Mouse (Mus musculus): ENCODE results near the gene Fgb. TPM values are rescaled to one million over a fixed set of nuclear protein-coding genes. Genes with fewer than 3 reads are reported as not detected.
A peak's percentile ranks its signal among the peaks of the same experiment; 100 is the strongest.

The Fgb gene
- polyA plus RNA-seq, 1 experiment from 2014 or later: 0.14 TPM

DNA sequence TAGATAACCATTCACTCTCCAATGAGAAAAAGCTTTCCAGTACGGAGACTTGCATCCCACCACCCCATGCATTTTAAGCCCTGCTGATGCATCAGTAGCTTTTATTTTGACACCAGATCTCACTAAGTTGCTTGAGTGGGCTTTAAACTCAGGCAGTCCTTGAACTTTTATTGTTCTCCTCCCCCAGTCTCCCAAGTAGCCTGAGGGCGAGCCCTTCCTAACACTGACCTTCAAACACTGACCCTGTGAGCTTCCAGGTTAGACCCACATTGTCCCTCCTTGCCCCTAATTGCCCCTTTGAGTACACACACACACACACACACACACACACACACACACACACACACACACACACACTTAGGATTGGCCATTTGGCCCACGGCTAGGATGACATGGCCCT lies 53.0 kb downstream of the Fgb start:
- H3K27me3 ChIP-seq (ENCODE audit: control insufficient read depth, insufficient read depth, low read length): no peaks in the 10 kb centered on the region
- no peak overlapping the region for H3K27ac ChIP-seq (replicated peaks; ENCODE audit: low read depth, low read length)
- H3K9me3 ChIP-seq (replicated peaks; ENCODE audit: control insufficient read depth, low read length): no peaks in the 10 kb centered on the region
- WGBS: 63% methylated on average over 3 of the region's 3 CpGs
- no peak overlapping the region for H3K9ac ChIP-seq (replicated peaks; ENCODE audit: low read length)
- no peak for ATAC-seq (replicated peaks; ENCODE audit: insufficient number of reproducible peaks, low FRiP score, low TSS enrichment, low read depth)
- no peak for DNase-seq (ENCODE audit: low spot score)
- H3K4me3 ChIP-seq (ENCODE audit: low read depth, low read length): no peak overlapping the region
- no peaks in the 10 kb centered on the region for H3K4me1 ChIP-seq (ENCODE audit: control insufficient read depth, insufficient read depth, low read length)
- no peaks in the 10 kb centered on the region for H3K36me3 ChIP-seq (replicated peaks; ENCODE audit: control insufficient read depth, insufficient read depth, low read depth, low read length)
- no peak overlapping the region for H3K4me2 ChIP-seq (ENCODE audit: low read depth, low read length)

DNA sequence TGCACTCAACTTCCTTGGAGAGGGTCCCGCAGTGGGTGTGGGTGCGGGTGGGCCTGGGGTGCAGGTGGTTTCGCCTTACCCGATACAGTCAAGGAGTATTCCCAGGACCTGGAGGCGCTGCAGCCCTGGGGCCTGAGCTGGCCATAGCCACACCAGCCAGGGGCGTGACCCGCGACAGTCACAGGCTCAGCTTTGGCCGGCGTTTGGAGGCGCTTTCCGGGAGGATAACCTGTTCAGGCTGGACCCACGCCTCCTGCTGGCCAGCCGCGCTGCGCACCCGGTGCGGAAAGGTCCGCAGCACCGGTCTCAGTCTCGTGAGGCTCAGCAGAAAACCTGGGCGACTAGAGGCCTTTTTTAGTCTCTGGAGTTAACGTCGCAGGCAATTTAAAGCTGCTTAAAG lies 54.3 kb downstream of the Fgb start:
- ATAC-seq (replicated peaks; ENCODE audit: insufficient number of reproducible peaks, low FRiP score, low TSS enrichment, low read depth) (peak; percentile 63; the same call in 1 of the 2 replicates), DNase-seq (ENCODE audit: low spot score) (peak; percentile 80)
- Histone ChIP-seq H3K36me3 (replicated peaks; ENCODE audit: control insufficient read depth, insufficient read depth, low read depth, low read length) (no peaks in the 10 kb centered on the region), H3K9me3 (replicated peaks; ENCODE audit: control insufficient read depth, low read length) (no peaks in the 10 kb centered on the region), H3K27ac (replicated peaks; ENCODE audit: low read depth, low read length) (no peak overlapping the region), H3K9ac (replicated peaks; ENCODE audit: low read length) (peak overlapping the region; percentile 9; the same call in 1 of the 2 replicates), H3K4me2 (ENCODE audit: low read depth, low read length) (peak overlapping the region; percentile 53), H3K27me3 (ENCODE audit: control insufficient read depth, insufficient read depth, low read length) (no peaks in the 10 kb centered on the region), H3K4me3 (ENCODE audit: low read depth, low read length) (no peak overlapping the region), H3K4me1 (ENCODE audit: control insufficient read depth, insufficient read depth, low read length) (no peaks in the 10 kb centered on the region)
- 3% methylated on average over 24 of the region's 24 CpGs for WGBS

- Histone ChIP-seq H3K4me2 (ENCODE audit: low read depth, low read length) (no peak overlapping the region), H3K9ac (replicated peaks; ENCODE audit: low read length) (no peak overlapping the region), H3K27ac (replicated peaks; ENCODE audit: low read depth, low read length) (no peak overlapping the region), H3K9me3 (replicated peaks; ENCODE audit: control insufficient read depth, low read length) (no peaks in the 10 kb centered on the region), H3K27me3 (ENCODE audit: control insufficient read depth, insufficient read depth, low read length) (no peaks in the 10 kb centered on the region), H3K4me3 (ENCODE audit: low read depth, low read length) (no peak overlapping the region), H3K4me1 (ENCODE audit: control insufficient read depth, insufficient read depth, low read length) (no peaks in the 10 kb centered on the region), H3K36me3 (replicated peaks; ENCODE audit: control insufficient read depth, insufficient read depth, low read depth, low read length) (no peaks in the 10 kb centered on the region)
- ATAC-seq (replicated peaks; ENCODE audit: insufficient number of reproducible peaks, low FRiP score, low TSS enrichment, low read depth) (no peak), DNase-seq (ENCODE audit: low spot score) (no peak)
- 83% methylated on average over 6 of the region's 6 CpGs for WGBS
Observed at GRCm38 (mm10) chr3:82992956-82993355, 56.7 kb downstream of the Fgb start.

- no peaks in the 10 kb centered on the region for H3K36me3 ChIP-seq (replicated peaks; ENCODE audit: control insufficient read depth, insufficient read depth, low read depth, low read length)
- no peak for DNase-seq (ENCODE audit: low spot score)
- WGBS: 80% methylated on average over 12 of the region's 12 CpGs
- no peak for ATAC-seq (replicated peaks; ENCODE audit: insufficient number of reproducible peaks, low FRiP score, low TSS enrichment, low read depth)
- H3K9ac ChIP-seq (replicated peaks; ENCODE audit: low read length): no peak overlapping the region
- no peak overlapping the region for H3K27ac ChIP-seq (replicated peaks; ENCODE audit: low read depth, low read length)
- no peak overlapping the region for H3K4me2 ChIP-seq (ENCODE audit: low read depth, low read length)
- no peaks in the 10 kb centered on the region for H3K27me3 ChIP-seq (ENCODE audit: control insufficient read depth, insufficient read depth, low read length)
- H3K9me3 ChIP-seq (replicated peaks; ENCODE audit: control insufficient read depth, low read length): no peaks in the 10 kb centered on the region
- H3K4me1 ChIP-seq (ENCODE audit: control insufficient read depth, insufficient read depth, low read length): no peaks in the 10 kb centered on the region
- no peak overlapping the region for H3K4me3 ChIP-seq (ENCODE audit: low read depth, low read length)
Observed at GRCm38 (mm10) chr3:82991963-82992362, 57.7 kb downstream of the Fgb start.

Other genes with a start within 250 kb of the Fgb start
- 5.2 and 5.5 TPM in 2 replicates for gene Rbm46, start 173.4 kb downstream of the Fgb start, polyA plus RNA-seq (2014; fragmentation: Nextera tagmentation; extraction: Ambion mirVana)
- not detected in 2 replicates for gene Lrat, start 145.9 kb downstream of the Fgb start, polyA plus RNA-seq (2014; fragmentation: Nextera tagmentation; extraction: Ambion mirVana)
- gene Fgg, start 42.1 kb downstream of the Fgb start, polyA plus RNA-seq (2014; fragmentation: Nextera tagmentation; extraction: Ambion mirVana): 0.43 TPM in 1 of 2 replicates, not detected in the other
- gene Fga, start 23.8 kb downstream of the Fgb start, polyA plus RNA-seq (2014; fragmentation: Nextera tagmentation; extraction: Ambion mirVana): 0.10 TPM in 1 of 2 replicates, not detected in the other
- 141 TPM in 2 replicates for gene Plrg1, start 5.7 kb upstream of the Fgb start, polyA plus RNA-seq (2014; fragmentation: Nextera tagmentation; extraction: Ambion mirVana)
- gene Dchs2, start 78.1 kb upstream of the Fgb start, polyA plus RNA-seq (2014; fragmentation: Nextera tagmentation; extraction: Ambion mirVana): 0.11 and 0.14 TPM in 2 replicates

All from embryonic facial prominence, embryonic 11.5 days (tissue).